Mouse (Mus musculus): ENCODE results near the gene Brd1.

DNA sequence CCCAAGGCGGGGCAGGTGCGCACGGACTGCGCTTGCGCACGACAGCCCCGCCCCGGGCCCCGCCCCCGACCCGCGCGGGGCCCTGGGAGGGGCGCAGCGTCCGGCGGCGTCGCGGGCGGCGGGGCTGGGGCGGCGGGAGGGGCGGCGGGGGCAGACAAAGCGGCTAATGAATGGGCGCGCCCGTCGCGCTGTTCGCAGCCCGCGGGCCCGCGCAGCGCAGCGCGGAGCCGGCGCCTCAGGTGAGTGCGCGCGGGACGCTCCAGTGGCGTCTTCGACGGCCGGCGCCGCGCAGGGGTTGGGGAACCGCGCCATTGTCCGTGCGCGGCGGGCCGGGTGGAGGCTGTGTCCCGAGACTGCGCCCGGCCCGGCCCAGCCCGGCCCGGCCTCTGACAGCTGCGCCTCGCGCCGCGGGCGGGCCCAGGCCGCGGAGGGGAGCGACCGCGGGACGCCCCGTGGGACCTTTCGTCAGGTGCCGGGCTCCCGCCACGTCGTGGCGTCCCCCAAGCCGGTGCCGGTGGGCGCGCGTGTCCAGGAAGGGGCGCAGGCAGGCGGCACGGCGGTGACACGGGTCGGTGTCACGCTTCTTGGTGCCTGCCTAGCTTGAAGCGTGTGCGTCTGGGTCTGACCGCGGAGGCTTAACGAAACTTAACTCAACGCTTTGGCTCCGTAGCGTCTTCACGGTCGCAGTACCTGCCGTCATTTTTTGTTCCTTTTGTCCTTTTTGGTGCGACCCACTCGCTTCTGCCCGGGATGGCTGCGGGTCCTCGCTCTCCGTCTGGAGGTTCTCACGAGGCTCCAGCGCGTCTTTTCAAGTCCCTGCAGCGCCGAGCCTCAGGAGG is 17.8 kb upstream of the Brd1 start, which contains the start of gene Zbed4:
- TF ChIP-seq POLR2A (IDR thresholded peaks at IDR 0.05; ENCODE audit: extremely low read depth, insufficient read depth, low read length): no peak
- TF ChIP-seq CTCF (IDR thresholded peaks at IDR 0.05; ENCODE audit: extremely low read depth, insufficient read depth, low read length): no peak
